Mouse (Mus musculus) layer of hippocampus, adult 11-12 months (tissue): ENCODE data around the gene Smyd3.

Experiments used
- DNase-seq: peaks from one replicate; pipeline ENCODE4 v3.0.0; 2022; ENCODE audit warnings: low spot score

Smyd3 gene

GRCm38 (mm10) chr1:179061053-179061452 is 456.8 kb downstream of the Smyd3 start:
- no peak for DNase-seq

DNA sequence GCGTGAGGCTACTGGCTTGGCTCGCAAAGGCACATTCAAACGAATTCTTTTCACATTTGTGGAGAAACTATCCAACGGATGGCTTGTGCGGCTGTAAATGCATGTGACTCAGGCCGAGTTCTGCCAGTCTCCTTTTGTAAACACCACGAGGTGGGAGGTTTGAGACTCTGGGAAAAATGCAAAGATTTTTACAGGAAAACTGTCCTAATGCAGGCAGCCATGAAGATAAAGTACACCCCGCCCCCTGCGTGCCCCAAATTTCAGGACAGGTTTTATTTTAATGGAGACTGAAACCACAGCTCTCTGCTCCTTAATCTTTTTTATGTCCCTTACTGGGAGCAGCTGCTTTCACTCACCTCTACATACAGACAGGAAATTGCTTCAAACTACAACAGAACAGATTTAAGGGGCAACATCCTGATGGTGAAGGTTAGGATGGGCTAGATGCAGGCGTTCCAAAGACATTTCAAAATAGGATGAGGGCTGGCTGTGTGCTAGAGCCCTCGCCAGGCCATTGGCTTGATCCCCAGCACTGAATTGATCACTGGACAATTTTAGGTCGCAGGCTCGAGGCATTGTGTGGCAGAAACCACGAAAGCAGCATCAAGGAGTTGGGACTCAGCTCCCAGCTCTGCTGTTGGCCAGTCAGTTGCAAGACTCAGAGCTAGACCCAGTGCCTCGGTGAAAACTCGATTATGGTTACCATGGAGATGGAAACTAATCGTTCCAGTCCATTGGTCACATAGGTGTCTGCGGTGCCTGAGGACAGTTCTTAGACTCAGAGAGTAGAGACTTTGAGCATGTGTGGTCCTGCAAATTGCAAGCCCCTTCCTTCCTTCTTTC is 457.5 kb downstream of the Smyd3 start:
- DNase-seq, result no peak

- no peak for DNase-seq
These were observed 458.3 kb downstream of the Smyd3 start for GRCm38 (mm10) chr1:179059286-179060112.

GRCm38 (mm10) chr1:179058675-179059074 is 459.2 kb downstream of the Smyd3 start:
- DNase-seq, result no peak

DNA sequence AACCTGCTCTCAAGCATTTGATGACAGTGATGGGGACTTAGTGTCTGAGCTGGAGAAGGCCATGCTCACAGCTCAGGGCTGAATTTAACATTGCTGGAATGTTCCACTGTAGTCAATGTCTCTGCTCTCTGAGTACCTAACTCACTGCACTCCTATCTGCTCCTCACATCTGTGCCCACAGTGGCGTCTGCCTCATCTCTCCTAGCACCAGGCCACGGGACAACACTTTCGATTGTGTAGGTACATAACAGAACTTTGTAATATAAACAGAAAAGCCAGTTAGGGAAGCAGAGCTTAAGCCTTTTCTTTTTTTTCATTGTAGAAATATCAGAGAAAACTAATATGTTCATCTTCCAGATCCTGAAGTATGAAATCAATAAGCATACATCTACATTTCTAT is 462.1 kb downstream of the Smyd3 start:
- no peak for DNase-seq

GRCm38 (mm10) chr1:179054385-179055116 is 463.3 kb downstream of the Smyd3 start:
- DNase-seq, result no peak

- DNase-seq, result no peak
These were observed 465.2 kb downstream of the Smyd3 start for GRCm38 (mm10) chr1:179052545-179053180.

DNA sequence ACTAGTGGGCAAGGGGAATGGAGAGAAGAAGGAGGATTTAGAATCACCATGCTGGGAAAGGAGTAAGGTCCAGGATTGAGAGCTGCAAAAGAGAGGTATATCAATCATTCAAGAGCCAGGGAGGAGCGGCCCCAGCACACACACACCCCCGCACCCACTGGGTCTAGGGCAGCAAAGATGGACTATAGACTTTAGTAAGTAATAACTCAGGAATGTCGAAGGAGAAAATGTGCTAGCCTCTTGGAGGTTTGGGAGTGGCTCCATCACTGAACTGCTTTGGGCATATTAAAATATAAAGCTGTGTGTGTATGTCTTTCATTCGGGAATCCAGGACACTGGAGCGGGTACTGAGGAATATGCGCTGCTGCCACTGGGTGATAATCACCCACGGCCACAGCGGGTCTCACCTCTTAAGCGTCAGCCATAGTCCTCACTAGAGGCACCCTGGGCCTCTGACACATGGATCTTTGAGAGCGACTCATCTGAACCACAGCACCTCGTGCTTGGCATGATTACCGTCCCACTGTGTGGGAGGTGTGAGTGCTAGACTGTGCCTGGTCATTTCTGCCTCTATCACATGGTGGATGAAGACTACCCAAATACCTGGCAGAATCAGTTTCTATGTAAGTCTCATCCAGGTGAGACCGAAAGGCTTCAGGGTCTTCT is 469.8 kb downstream of the Smyd3 start:
- no peak for DNase-seq

- no peak for DNase-seq
These were observed 471.8 kb downstream of the Smyd3 start for GRCm38 (mm10) chr1:179045856-179046714.

DNA sequence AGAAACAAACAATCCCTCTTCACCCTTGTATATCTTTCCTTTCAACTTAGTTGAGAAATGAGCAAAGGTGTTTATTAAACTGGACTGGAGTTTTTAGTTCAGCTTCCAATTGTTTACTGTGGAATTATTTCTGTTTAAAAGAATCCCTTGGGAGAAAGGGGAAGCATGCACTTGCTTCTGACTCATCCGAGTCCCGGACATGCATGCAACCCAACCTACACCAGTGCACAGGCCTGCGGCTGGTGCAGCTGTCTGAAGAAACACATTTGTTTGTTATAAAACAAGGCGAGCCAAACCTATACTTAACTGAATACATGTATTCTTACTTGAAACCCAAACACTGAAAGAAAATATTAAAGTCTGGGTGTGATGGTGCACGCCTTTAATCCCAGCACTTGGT is 473.7 kb downstream of the Smyd3 start:
- no peak for DNase-seq

DNA sequence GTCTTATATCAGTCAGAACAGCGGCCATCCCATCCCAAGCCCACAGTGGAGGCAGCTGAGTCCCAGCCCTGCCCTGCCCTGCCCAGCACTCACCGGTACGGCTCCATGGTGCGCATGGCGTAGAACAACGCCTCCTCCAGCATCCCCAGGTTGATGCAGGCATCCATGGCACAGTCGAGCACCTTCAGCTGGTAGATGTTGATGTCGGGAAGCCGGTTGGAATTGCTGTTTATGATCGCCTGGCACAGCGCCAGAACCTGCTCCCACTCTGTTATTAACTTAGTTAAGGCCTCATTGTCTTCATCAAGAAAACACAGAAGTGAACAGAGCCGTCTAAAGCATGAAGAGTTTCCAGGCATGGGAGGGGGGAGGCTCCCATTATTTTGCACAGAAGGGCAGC is 474.2 kb downstream of the Smyd3 start:
- no peak for DNase-seq

DNA sequence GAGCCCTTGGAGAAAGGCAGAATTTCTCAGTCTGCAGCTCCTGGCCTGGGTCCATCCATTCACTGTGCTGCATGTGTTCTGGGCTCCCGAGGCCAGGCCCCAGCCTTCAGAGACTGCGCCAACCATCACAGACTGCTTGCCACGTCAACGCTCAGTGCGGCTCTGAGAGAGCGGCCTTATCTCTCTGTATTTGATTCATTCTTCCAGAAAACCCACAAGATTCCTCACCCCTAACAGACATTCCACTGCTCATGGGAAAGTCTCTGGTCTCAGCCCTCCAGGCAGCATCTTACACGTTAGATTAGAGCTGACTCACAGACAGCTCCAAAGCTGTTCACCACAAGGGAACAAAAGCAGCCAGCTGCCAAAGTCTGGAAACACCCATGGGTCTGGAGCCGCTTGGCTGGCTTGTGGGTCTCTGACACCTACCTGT is 475.9 kb downstream of the Smyd3 start:
- peak; percentile 45 for DNase-seq

- DNase-seq, result no peak
These were observed 476.5 kb downstream of the Smyd3 start for GRCm38 (mm10) chr1:179041231-179041904.

- no peak for DNase-seq
These were observed 479.0 kb downstream of the Smyd3 start for GRCm38 (mm10) chr1:179038801-179039200.

GRCm38 (mm10) chr1:179032947-179033346 is 484.9 kb downstream of the Smyd3 start:
- no peak for DNase-seq

- no peak for DNase-seq
These were observed 486.3 kb downstream of the Smyd3 start for GRCm38 (mm10) chr1:179031581-179031980.

- DNase-seq, result peak; percentile 28
These were observed 491.2 kb downstream of the Smyd3 start for GRCm38 (mm10) chr1:179026614-179027013.

DNA sequence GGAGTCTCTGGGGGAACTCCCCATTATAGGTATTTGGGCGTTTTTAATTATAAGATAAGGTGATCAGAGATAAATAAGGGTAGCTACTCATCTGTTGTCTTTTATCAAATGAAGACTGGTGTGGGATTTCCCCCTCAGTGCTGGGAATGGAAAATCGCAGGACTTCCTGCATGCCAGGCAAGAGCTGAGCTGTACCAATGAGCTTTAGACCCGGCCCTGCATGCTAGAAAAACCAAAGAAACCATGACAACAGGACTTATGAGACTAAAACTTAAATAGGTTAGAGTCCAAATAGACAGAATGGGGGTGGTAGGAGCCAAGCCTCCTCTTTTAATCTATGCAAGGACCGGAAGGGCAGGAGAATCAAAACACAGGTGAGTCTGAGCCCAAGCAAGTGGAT is 492.7 kb downstream of the Smyd3 start:
- no peak for DNase-seq

- DNase-seq, result no peak
These were observed 494.4 kb downstream of the Smyd3 start for GRCm38 (mm10) chr1:179023486-179023885.

DNA sequence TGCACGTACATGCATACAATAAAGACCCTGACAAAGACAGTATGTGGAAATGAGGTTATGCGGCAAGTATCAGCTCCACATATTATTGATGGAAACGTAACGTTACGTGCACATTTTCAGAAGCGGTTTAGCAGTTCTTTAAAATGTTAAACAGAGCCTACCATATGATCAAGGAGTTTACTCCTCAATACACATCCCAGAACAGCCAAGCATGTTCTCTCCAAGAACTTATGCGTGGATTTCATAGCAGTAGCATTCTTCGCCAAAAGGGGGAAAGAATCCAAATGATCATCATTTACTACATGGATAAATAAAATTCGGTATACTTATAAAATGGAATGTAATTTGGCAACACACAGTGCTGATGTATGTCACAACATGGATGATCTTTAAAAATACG is 500.4 kb downstream of the Smyd3 start:
- DNase-seq, result no peak
